Mouse (Mus musculus) layer of hippocampus, adult 8-10 months (tissue): ENCODE measurements around the gene Klk12. TPM values are rescaled to one million over a fixed set of nuclear protein-coding genes. Genes with fewer than 3 reads are reported as not detected.

Source experiments
- DNase-seq, 2 experiments: peaks; one replicate each; pipeline ENCODE4 v3.0.0; 2022; ENCODE audit warnings: low spot score in 2 of 2
- total RNA-seq, 4 experiments: library from RNA; stranded (reverse); gene quantifications; 2 replicates each; pipeline ENCODE4 v1.2.4; 2022

Gene Klk12
- not detected for total RNA-seq

- DNase-seq: no peak
Measured at GRCm38 (mm10) chr7:43768597-43768996, at the start of gene Klk12. TSS of gene Klk12 (plus strand) at chr7:43768897.

- no peak for DNase-seq
Measured at GRCm38 (mm10) chr7:43747788-43748187, 20.9 kb upstream of the Klk12 start.

- no peak for DNase-seq
Measured at GRCm38 (mm10) chr7:43752806-43753205, 15.9 kb upstream of the Klk12 start.

- DNase-seq: no peak
Measured at GRCm38 (mm10) chr7:43766484-43766883, 2.2 kb upstream of the Klk12 start.

- no peak for DNase-seq
Measured at GRCm38 (mm10) chr7:43769636-43770035, 939 bp downstream of the Klk12 start.

GRCm38 (mm10) chr7:43770701-43771100, 2.0 kb downstream of the Klk12 start:
- peak in 1 of 2 experiments; percentile 1 for DNase-seq

- DNase-seq: peak in 1 of 2 experiments; percentile 0
Measured at GRCm38 (mm10) chr7:43771916-43772315, 3.2 kb downstream of the Klk12 start.

GRCm38 (mm10) chr7:43772901-43773300, 4.2 kb downstream of the Klk12 start:
- peak in 1 of 2 experiments; percentile 0 for DNase-seq

- no peak for DNase-seq
Measured at GRCm38 (mm10) chr7:43774364-43774763, 5.7 kb downstream of the Klk12 start, which contains the start of gene Klk11. TSS of gene Klk11 (plus strand) at chr7:43774604.

GRCm38 (mm10) chr7:43774802-43775201, 6.1 kb downstream of the Klk12 start:
- DNase-seq: no peak

GRCm38 (mm10) chr7:43775311-43776057, 6.8 kb downstream of the Klk12 start:
- DNase-seq: peak in 1 of 2 experiments; percentile 0

GRCm38 (mm10) chr7:43776506-43776905, 7.8 kb downstream of the Klk12 start:
- no peak for DNase-seq

- no peak for DNase-seq
Measured at GRCm38 (mm10) chr7:43777423-43777822, 8.7 kb downstream of the Klk12 start.

- DNase-seq: no peak
Measured at GRCm38 (mm10) chr7:43778176-43778970, 9.7 kb downstream of the Klk12 start.

GRCm38 (mm10) chr7:43780241-43780640, 11.5 kb downstream of the Klk12 start:
- DNase-seq: no peak

GRCm38 (mm10) chr7:43780746-43781145, 12.0 kb downstream of the Klk12 start, which contains the start of gene Klk10:
TSS of gene Klk10 (plus strand) at chr7:43781035.
- no peak for DNase-seq

GRCm38 (mm10) chr7:43781541-43781940, 12.8 kb downstream of the Klk12 start:
- DNase-seq: no peak

GRCm38 (mm10) chr7:43782275-43783265, 13.9 kb downstream of the Klk12 start:
- peak in 1 of 2 experiments; percentile 65 for DNase-seq

GRCm38 (mm10) chr7:43785286-43785685, 16.6 kb downstream of the Klk12 start:
- DNase-seq: no peak

GRCm38 (mm10) chr7:43788096-43788495, 19.4 kb downstream of the Klk12 start:
- DNase-seq: peak; percentile 33 to 39

- no peak for DNase-seq
Measured at GRCm38 (mm10) chr7:43789295-43789694, 20.6 kb downstream of the Klk12 start.
